Mouse (Mus musculus): Measurements from ENCODE around the gene Copz1. TPM values are rescaled to one million over a fixed set of nuclear protein-coding genes. Genes with fewer than 3 reads are reported as not detected.
"Not testable (repeated sequence)": the region's sequence is repeated elsewhere in the genome, so short reads cannot be mapped to it uniquely, and the experiment has no call there.

The Copz1 gene
- polyA plus RNA-seq, 1 experiment from 2014 or later, result 331 TPM

DNA sequence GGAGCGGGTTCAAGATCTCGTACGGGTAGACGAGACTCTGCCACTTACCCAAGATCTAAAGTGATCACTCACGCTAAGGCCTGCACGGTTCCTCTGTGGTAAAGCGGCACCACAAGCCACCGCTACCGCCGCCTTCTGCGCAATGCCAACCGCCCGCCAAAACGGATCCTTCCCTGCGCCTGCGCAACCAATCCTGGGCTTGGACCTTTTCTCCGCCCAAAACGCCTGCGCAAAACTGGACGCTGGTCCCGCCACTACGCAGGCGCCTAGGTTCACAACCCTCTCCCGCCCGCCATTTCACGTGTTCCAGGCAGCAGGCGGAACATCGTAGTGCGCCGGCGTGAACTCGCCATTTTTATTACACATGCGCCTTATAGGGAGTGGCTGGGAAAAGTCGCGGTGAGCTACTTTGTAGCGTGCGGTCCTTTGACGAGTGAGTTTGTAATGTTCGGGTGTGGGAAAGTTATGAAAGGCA lies 32.8 kb upstream of the Copz1 start, which contains the start of gene Cbx5:
Cbx5 (minus strand) TSS at position 132 of the 475 bp plus-strand sequence.
- ATAC-seq (replicated peaks; ENCODE audit: insufficient number of reproducible peaks, low FRiP score, low TSS enrichment, low read depth) (peak; percentile 92), DNase-seq (ENCODE audit: low spot score) (peak; percentile 97)
- Histone ChIP-seq H3K27me3 (ENCODE audit: control insufficient read depth, insufficient read depth, low read length) (no peaks in the 10 kb centered on the region), H3K9ac (replicated peaks; ENCODE audit: low read length) (peak within 1 kb of the TSS; percentile 92), H3K4me3 (ENCODE audit: low read depth, low read length) (peak within 1 kb of the TSS; percentile 74), H3K27ac (replicated peaks; ENCODE audit: low read depth, low read length) (peak within 1 kb of the TSS; percentile 91), H3K9me3 (replicated peaks; ENCODE audit: control insufficient read depth, low read length) (no peaks in the 10 kb centered on the region), H3K4me2 (ENCODE audit: low read depth, low read length) (peak within 1 kb of the TSS; percentile 47), H3K36me3 (replicated peaks; ENCODE audit: control insufficient read depth, insufficient read depth, low read depth, low read length) (peaks cover 10% of the 10 kb centered on the region), H3K4me1 (ENCODE audit: control insufficient read depth, insufficient read depth, low read length) (no peaks in the 10 kb centered on the region)
- WGBS, result under 1% methylated on average over 39 of the region's 39 CpGs

DNA sequence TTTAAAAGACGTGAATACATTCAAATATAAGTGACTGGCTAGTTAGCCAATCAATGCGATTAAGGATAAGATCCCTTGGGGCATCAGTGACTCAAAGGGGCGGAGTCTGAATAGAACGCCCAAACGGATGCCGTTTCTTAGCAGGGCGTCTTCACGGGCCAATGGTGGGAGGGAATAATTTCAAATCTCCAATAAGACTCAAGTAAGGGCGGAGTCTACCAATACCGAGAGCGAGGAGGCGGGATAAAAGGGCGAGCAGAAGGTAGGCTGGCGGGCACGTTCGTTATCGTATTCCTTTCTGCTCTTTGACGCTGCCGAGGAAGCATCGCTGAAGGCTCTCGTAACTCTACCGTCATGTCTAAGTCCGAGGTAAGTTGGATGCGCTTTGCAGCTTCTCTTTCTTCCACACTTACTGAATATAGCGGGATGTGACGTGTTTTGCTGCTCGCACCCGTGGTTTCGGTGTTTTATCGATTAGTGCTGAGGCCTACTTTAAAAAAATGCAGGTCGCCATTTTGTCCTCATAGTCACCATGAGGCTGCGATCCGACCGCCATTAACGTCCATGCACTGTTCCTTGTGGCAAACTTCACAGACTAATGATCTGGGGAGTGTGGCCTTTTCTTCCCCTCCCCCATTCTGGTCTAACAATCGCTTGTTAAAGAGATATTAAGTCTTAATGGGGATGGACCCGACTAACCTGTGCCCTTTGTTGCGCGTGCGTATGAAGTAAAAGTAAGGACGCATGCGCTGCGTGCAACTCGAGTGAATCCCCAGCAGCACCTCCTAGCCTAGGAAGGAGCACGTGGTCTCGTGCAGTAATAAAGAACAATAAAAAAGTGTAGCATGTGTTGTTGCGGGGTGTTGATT lies 32.1 kb upstream of the Copz1 start, which contains the start of gene Hnrnpa1:
Hnrnpa1 (plus strand) TSS at position 273 of the 869 bp plus-strand sequence.
- peak within 1 kb of the TSS; percentile 81 for H3K4me2 ChIP-seq (ENCODE audit: low read depth, low read length)
- no peaks in the 10 kb centered on the region for H3K4me1 ChIP-seq (ENCODE audit: control insufficient read depth, insufficient read depth, low read length)
- no peaks in the 10 kb centered on the region for H3K27me3 ChIP-seq (ENCODE audit: control insufficient read depth, insufficient read depth, low read length)
- WGBS, result under 1% methylated on average over 47 of the region's 47 CpGs
- H3K27ac ChIP-seq (replicated peaks; ENCODE audit: low read depth, low read length), result peak within 1 kb of the TSS; percentile 91
- DNase-seq (ENCODE audit: low spot score) (peak; percentile 99), ATAC-seq (replicated peaks; ENCODE audit: insufficient number of reproducible peaks, low FRiP score, low TSS enrichment, low read depth) (peak; percentile 90)
- peak within 1 kb of the TSS; percentile 74 for H3K4me3 ChIP-seq (ENCODE audit: low read depth, low read length)
- no peaks in the 10 kb centered on the region for H3K9me3 ChIP-seq (replicated peaks; ENCODE audit: control insufficient read depth, low read length)
- H3K36me3 ChIP-seq (replicated peaks; ENCODE audit: control insufficient read depth, insufficient read depth, low read depth, low read length), result peaks cover 12% of the 10 kb centered on the region
- H3K9ac ChIP-seq (replicated peaks; ENCODE audit: low read length), result peak within 1 kb of the TSS; percentile 92

DNA sequence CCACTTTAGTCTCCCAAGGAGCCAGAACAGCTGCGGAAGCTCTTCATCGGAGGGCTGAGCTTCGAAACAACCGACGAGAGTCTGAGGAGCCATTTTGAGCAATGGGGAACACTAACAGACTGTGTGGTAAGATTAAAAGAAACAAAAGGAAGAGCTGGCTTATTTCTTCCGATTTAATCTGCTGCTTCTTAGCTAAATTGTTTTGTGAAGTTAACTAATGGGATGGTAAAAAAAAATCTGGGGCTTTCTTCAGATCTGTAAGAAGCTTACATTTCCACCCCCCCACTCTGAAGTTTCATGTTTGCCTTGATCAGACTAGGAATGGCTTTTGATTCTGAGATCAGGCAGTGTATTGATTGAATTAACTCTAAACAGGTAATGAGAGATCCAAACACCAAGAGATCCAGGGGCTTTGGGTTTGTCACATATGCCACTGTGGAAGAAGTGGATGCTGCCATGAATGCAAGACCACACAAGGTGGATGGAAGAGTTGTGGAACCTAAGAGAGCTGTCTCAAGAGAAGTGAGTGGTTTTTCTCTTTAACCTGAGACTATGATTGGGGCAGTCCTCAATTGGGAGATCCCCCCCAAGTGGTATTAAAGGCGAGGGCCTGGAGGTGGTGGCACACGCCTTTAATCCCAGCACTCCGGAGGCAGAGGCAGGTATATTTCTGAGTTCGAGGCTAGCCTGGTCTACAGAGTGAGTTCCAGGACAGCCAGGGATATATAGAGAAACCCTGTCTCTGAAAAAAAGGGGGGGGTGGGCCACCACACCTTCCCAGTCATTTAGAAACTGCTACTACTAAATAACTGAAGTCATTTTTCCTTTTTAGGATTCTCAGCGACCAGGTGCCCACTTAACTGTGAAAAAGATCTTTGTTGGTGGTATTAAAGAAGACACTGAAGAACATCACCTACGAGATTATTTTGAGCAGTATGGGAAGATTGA lies 31.2 kb upstream of the Copz1 start:
- DNase-seq (ENCODE audit: low spot score), result peak; percentile 36
- H3K27me3 ChIP-seq (ENCODE audit: control insufficient read depth, insufficient read depth, low read length); H3K4me1 ChIP-seq (ENCODE audit: control insufficient read depth, insufficient read depth, low read length); ATAC-seq (replicated peaks; ENCODE audit: insufficient number of reproducible peaks, low FRiP score, low TSS enrichment, low read depth); H3K9me3 ChIP-seq (replicated peaks; ENCODE audit: control insufficient read depth, low read length): not testable (repeated sequence)
- peak overlapping the region; percentile 92 for H3K9ac ChIP-seq (replicated peaks; ENCODE audit: low read length)
- 6% methylated on average over 11 of the region's 12 CpGs for WGBS
- H3K27ac ChIP-seq (replicated peaks; ENCODE audit: low read depth, low read length), result peak overlapping the region; percentile 83
- peak overlapping the region; percentile 74 for H3K4me3 ChIP-seq (ENCODE audit: low read depth, low read length)
- H3K36me3 ChIP-seq (replicated peaks; ENCODE audit: control insufficient read depth, insufficient read depth, low read depth, low read length), result peaks cover 15% of the 10 kb centered on the region
- H3K4me2 ChIP-seq (ENCODE audit: low read depth, low read length), result peak overlapping the region; percentile 81

DNA sequence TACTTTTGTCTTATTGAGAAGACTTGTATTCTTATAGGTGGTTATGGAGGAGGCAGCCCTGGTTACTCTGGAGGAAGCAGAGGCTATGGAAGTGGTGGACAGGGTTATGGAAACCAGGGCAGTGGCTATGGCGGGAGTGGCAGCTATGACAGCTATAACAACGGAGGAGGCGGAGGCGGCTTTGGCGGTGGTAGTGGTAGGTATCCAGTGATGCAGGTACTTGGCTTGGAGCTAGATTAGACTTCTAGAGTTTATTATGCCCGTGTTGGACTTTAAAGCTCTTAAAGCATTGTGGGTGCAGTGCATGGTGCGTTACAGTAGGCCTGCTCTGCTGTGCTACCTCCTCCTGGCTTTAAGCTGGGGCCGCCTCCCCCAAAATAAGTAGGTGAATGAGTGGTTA lies 29.6 kb upstream of the Copz1 start:
- H3K36me3 ChIP-seq (replicated peaks; ENCODE audit: control insufficient read depth, insufficient read depth, low read depth, low read length), result peaks cover 26% of the 10 kb centered on the region
- DNase-seq (ENCODE audit: low spot score), result no peak
- peak overlapping the region; percentile 81 for H3K4me2 ChIP-seq (ENCODE audit: low read depth, low read length)

DNA sequence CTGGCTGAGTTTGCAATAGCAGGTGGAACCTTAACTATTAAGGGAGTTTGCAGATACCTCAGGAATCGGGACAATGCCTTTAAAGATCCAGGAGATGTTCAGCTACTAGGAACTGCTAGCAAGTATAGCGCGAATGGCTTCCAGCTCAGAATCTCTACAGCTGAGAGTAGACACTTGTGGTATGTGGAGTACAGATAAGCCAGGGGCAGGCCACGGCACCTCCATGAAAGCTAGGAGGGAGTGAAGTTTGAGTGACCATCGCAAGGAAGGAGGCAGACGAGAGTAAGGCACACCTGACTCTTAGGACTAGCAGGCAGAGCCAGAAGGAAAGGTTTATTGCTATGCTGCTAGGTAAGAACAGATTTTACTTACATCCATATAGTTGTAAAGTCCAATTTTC lies 26.9 kb upstream of the Copz1 start:
- Histone ChIP-seq H3K27me3 (ENCODE audit: control insufficient read depth, insufficient read depth, low read length) (no peaks in the 10 kb centered on the region), H3K9ac (replicated peaks; ENCODE audit: low read length) (no peak overlapping the region), H3K36me3 (replicated peaks; ENCODE audit: control insufficient read depth, insufficient read depth, low read depth, low read length) (peaks cover 33% of the 10 kb centered on the region), H3K27ac (replicated peaks; ENCODE audit: low read depth, low read length) (no peak overlapping the region), H3K4me1 (ENCODE audit: control insufficient read depth, insufficient read depth, low read length) (no peaks in the 10 kb centered on the region), H3K4me2 (ENCODE audit: low read depth, low read length) (no peak overlapping the region), H3K4me3 (ENCODE audit: low read depth, low read length) (no peak overlapping the region), H3K9me3 (replicated peaks; ENCODE audit: control insufficient read depth, low read length) (no peaks in the 10 kb centered on the region)
- 84% methylated on average over 6 of the region's 6 CpGs for WGBS
- no peak for ATAC-seq (replicated peaks; ENCODE audit: insufficient number of reproducible peaks, low FRiP score, low TSS enrichment, low read depth)
- no peak for DNase-seq (ENCODE audit: low spot score)

More for the DNA sequence above, 29.6 kb upstream of the Copz1 start:
- no peaks in the 10 kb centered on the region for H3K27me3 ChIP-seq (ENCODE audit: control insufficient read depth, insufficient read depth, low read length)
- peak overlapping the region; percentile 43; the same call in 1 of the 2 replicates for H3K9ac ChIP-seq (replicated peaks; ENCODE audit: low read length)
- H3K4me1 ChIP-seq (ENCODE audit: control insufficient read depth, insufficient read depth, low read length), result no peaks in the 10 kb centered on the region
- WGBS, result 66% methylated on average over 8 of the region's 8 CpGs
- H3K9me3 ChIP-seq (replicated peaks; ENCODE audit: control insufficient read depth, low read length), result no peaks in the 10 kb centered on the region
- no peak for ATAC-seq (replicated peaks; ENCODE audit: insufficient number of reproducible peaks, low FRiP score, low TSS enrichment, low read depth)
- H3K4me3 ChIP-seq (ENCODE audit: low read depth, low read length), result peak overlapping the region; percentile 74
- H3K27ac ChIP-seq (replicated peaks; ENCODE audit: low read depth, low read length), result no peak overlapping the region

DNA sequence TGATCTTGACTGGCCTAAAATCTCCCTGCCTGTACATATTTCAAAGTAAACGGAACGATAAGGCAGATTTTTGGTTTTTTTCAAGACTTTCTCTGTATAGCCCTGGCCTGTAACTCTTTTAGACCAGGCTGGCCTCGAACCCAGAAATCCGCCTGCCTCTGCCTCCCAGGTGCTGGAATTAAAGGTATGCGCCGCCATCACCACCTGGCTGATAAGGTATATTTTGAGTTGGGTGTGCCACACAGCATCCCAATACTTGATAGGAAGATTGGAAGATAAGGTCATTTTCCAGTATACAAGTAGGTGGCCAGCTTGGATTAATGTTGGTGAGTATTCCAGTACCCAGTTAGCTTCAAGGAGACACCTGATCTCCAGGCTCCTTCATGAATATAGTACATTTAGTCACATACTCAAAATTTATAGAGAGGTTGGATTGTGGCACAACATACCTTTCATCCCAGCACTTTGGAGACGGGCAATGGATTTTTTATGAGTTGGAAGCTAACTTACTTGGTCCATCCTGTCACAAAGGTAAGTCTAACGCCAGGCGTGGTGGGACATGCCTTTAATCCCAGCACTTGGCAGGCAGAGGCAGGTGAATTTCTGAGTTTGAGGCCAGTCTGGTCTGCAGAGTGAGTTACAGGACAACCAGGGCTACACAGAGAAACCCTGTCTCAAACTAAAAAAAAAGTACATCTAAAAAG lies 25.3 kb upstream of the Copz1 start:
- Histone ChIP-seq H3K4me3 (ENCODE audit: low read depth, low read length) (no peak overlapping the region), H3K9me3 (replicated peaks; ENCODE audit: control insufficient read depth, low read length) (no peaks in the 10 kb centered on the region), H3K27ac (replicated peaks; ENCODE audit: low read depth, low read length) (no peak overlapping the region), H3K36me3 (replicated peaks; ENCODE audit: control insufficient read depth, insufficient read depth, low read depth, low read length) (peaks cover 33% of the 10 kb centered on the region), H3K27me3 (ENCODE audit: control insufficient read depth, insufficient read depth, low read length) (no peaks in the 10 kb centered on the region), H3K9ac (replicated peaks; ENCODE audit: low read length) (no peak overlapping the region), H3K4me1 (ENCODE audit: control insufficient read depth, insufficient read depth, low read length) (no peaks in the 10 kb centered on the region), H3K4me2 (ENCODE audit: low read depth, low read length) (no peak overlapping the region)
- ATAC-seq (replicated peaks; ENCODE audit: insufficient number of reproducible peaks, low FRiP score, low TSS enrichment, low read depth) (no peak), DNase-seq (ENCODE audit: low spot score) (no peak)
- 87% methylated on average over 9 of the region's 9 CpGs for WGBS

DNA sequence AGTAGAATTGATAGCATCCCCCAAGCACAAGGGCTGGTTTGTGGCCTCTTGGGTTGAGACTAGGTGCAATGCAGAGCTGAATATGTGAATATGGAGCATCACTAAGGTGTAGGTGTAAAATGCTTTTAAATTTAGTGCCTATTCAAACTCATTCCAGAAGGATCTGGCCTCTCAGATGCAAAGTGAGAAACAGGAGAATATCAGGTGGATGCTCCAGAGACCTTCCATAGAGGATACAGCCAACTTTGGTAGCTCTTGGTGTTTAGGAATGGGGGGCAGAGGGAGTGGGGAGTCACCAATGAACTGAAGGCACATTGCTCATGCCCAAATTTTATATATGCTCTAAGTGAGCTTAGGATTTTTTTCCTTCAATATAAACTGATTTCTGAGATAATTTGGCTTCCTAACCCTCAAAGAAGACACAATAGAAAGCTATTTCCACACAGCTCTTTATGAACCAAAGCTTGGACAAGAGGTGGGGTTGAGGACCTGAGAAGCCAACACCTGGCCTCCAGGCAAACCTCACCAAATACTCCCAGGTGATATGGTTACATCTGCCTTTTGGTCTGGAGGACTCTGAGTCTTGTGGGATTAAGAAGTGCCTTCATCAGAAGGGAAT lies 24.6 kb upstream of the Copz1 start:
- no peaks in the 10 kb centered on the region for H3K27me3 ChIP-seq (ENCODE audit: control insufficient read depth, insufficient read depth, low read length)
- no peaks in the 10 kb centered on the region for H3K4me1 ChIP-seq (ENCODE audit: control insufficient read depth, insufficient read depth, low read length)
- DNase-seq (ENCODE audit: low spot score) (no peak), ATAC-seq (replicated peaks; ENCODE audit: insufficient number of reproducible peaks, low FRiP score, low TSS enrichment, low read depth) (no peak)
- H3K9me3 ChIP-seq (replicated peaks; ENCODE audit: control insufficient read depth, low read length), result no peaks in the 10 kb centered on the region
- H3K36me3 ChIP-seq (replicated peaks; ENCODE audit: control insufficient read depth, insufficient read depth, low read depth, low read length), result peaks cover 31% of the 10 kb centered on the region
- no peak overlapping the region for H3K9ac ChIP-seq (replicated peaks; ENCODE audit: low read length)
- no peak overlapping the region for H3K27ac ChIP-seq (replicated peaks; ENCODE audit: low read depth, low read length)
- H3K4me2 ChIP-seq (ENCODE audit: low read depth, low read length), result no peak overlapping the region
- H3K4me3 ChIP-seq (ENCODE audit: low read depth, low read length), result no peak overlapping the region

Data from embryonic facial prominence, embryonic 11.5 days (tissue).